In genomic region chr6:22025584-22026357, GRCm38 (mm10) we compare ENCODE assay signal across 8 mouse cellular contexts. TPM values are rescaled to one million over a fixed set of nuclear protein-coding genes. Genes with fewer than 3 reads are reported as not detected.
DNase-seq lines count a peak whose midpoint lies in the region; ATAC-seq lines count a peak whose summit lies in the region.

No protein-coding gene starts in this region.

- DNase-seq in heart, postnatal 36 days: no peak
- DNase-seq in embryonic facial prominence, embryonic 11.5 days (ENCODE audit: low spot score): peak; percentile 91
- DNase-seq in intestine, embryonic 14.5 days (ENCODE audit: low spot score): peak; percentile 51
- no peak for DNase-seq in cerebellum, adult 9-10 months
- no peak for DNase-seq in layer of hippocampus, adult 8-10 months (ENCODE audit: low spot score in 2 of 2)
- no peak for DNase-seq in adipocyte (ENCODE audit: low spot score)

- H3K27ac ChIP-seq in heart, embryonic 12.5 days (ENCODE audit: poor library complexity, severe bottlenecking): peak overlapping the region; percentile 57
- peak overlapping the region; percentile 90 for H3K27ac ChIP-seq in embryonic facial prominence, embryonic 11.5 days (replicated peaks; ENCODE audit: low read depth, low read length)
- H3K27ac ChIP-seq in intestine, embryonic 14.5 days (ENCODE audit: low read depth): peak overlapping the region; percentile 16; the same call in 1 of the 2 replicates
- no peak overlapping the region for H3K27ac ChIP-seq in midbrain, embryonic 15.5 days

- H3K36me3 ChIP-seq in heart, embryonic 12.5 days: no peaks in the 10 kb centered on the region
- no peaks in the 10 kb centered on the region for H3K36me3 ChIP-seq in embryonic facial prominence, embryonic 11.5 days (replicated peaks; ENCODE audit: control insufficient read depth, insufficient read depth, low read depth, low read length)
- no peaks in the 10 kb centered on the region for H3K36me3 ChIP-seq in intestine, embryonic 14.5 days (ENCODE audit: control insufficient read depth, insufficient read depth, low read length)
- H3K36me3 ChIP-seq in midbrain, embryonic 15.5 days (replicated peaks): no peaks in the 10 kb centered on the region

- H3K9me3 ChIP-seq in heart, embryonic 12.5 days (replicated peaks): no peaks in the 10 kb centered on the region
- no peaks in the 10 kb centered on the region for H3K9me3 ChIP-seq in embryonic facial prominence, embryonic 11.5 days (replicated peaks; ENCODE audit: control insufficient read depth, low read length)
- no peaks in the 10 kb centered on the region for H3K9me3 ChIP-seq in intestine, embryonic 14.5 days (ENCODE audit: control insufficient read depth, low read length)
- no peaks in the 10 kb centered on the region for H3K9me3 ChIP-seq in midbrain, embryonic 15.5 days

- no peaks in the 10 kb centered on the region for H3K27me3 ChIP-seq in heart, embryonic 12.5 days (replicated peaks)
- no peaks in the 10 kb centered on the region for H3K27me3 ChIP-seq in embryonic facial prominence, embryonic 11.5 days (ENCODE audit: control insufficient read depth, insufficient read depth, low read length)
- H3K27me3 ChIP-seq in intestine, embryonic 14.5 days (replicated peaks; ENCODE audit: control insufficient read depth, insufficient read depth, low read length): no peaks in the 10 kb centered on the region
- H3K27me3 ChIP-seq in midbrain, embryonic 15.5 days (replicated peaks): no peaks in the 10 kb centered on the region

- no peak overlapping the region for H3K9ac ChIP-seq in heart, embryonic 12.5 days
- H3K9ac ChIP-seq in embryonic facial prominence, embryonic 11.5 days (replicated peaks; ENCODE audit: low read length): 0 out of 2 replicates have a peak overlapping the region, but pooled peaks have one; percentile 6
- peak overlapping the region; percentile 35; the same call in 1 of the 2 replicates for H3K9ac ChIP-seq in intestine, embryonic 14.5 days (ENCODE audit: low read length)
- H3K9ac ChIP-seq in midbrain, embryonic 15.5 days: no peak overlapping the region

- peak overlapping the region; percentile 12; the same call in 1 of the 2 replicates for H3K4me3 ChIP-seq in heart, embryonic 12.5 days
- no peak overlapping the region for H3K4me3 ChIP-seq in embryonic facial prominence, embryonic 11.5 days (ENCODE audit: low read depth, low read length)
- peak overlapping the region; percentile 8; the same call in 1 of the 2 replicates for H3K4me3 ChIP-seq in intestine, embryonic 14.5 days (ENCODE audit: low read depth, low read length)
- peak overlapping the region; percentile 7; the same call in 1 of the 2 replicates for H3K4me3 ChIP-seq in midbrain, embryonic 15.5 days

- intact Hi-C loops in heart, postnatal 36 days (cut with DNase I): loop anchor here (2.0 kb wide), 1 partner anchor 13 kb away; no protein-coding TSS in a partner anchor

- H3K4me2 ChIP-seq in heart, embryonic 12.5 days: peak overlapping the region; percentile 45
- peak overlapping the region; percentile 20 for H3K4me2 ChIP-seq in embryonic facial prominence, embryonic 11.5 days (ENCODE audit: low read depth, low read length)
- peak overlapping the region; percentile 51 for H3K4me2 ChIP-seq in intestine, embryonic 14.5 days (ENCODE audit: low read length)
- H3K4me2 ChIP-seq in midbrain, embryonic 15.5 days: peak overlapping the region; percentile 36

- 0 out of 2 replicates have a peak, but pooled peaks have one; percentile 55 for ATAC-seq in heart, embryonic 12.5 days (ENCODE audit: insufficient number of reproducible peaks, low FRiP score)
- peak; percentile 83 for ATAC-seq in embryonic facial prominence, embryonic 11.5 days (replicated peaks; ENCODE audit: insufficient number of reproducible peaks, low FRiP score, low TSS enrichment, low read depth)
- 0 out of 2 replicates have a peak, but pooled peaks have one; percentile 23 for ATAC-seq in intestine, embryonic 14.5 days (replicated peaks; ENCODE audit: low FRiP score, low TSS enrichment, low read depth)
- 0 out of 2 replicates have a peak, but pooled peaks have one; percentile 37 for ATAC-seq in midbrain, embryonic 15.5 days (replicated peaks)

- 26% methylated on average over 17 of the region's 17 CpGs for WGBS in heart, embryonic 12.5 days
- 6% methylated on average over 16 of the region's 17 CpGs for whole genome bisulfite sequencing in embryonic facial prominence, embryonic 11.5 days
- WGBS in intestine, embryonic 14.5 days: 14% methylated on average over 16 of the region's 17 CpGs
- 23% methylated on average over 17 of the region's 17 CpGs for WGBS in midbrain, embryonic 15.5 days

- peaks cover 5% of the 10 kb centered on the region for H3K4me1 ChIP-seq in heart, embryonic 12.5 days (replicated peaks)
- H3K4me1 ChIP-seq in embryonic facial prominence, embryonic 11.5 days (ENCODE audit: control insufficient read depth, insufficient read depth, low read length): peaks cover 2% of the 10 kb centered on the region
- H3K4me1 ChIP-seq in intestine, embryonic 14.5 days (replicated peaks; ENCODE audit: control insufficient read depth, insufficient read depth, low read length): peaks cover 16% of the 10 kb centered on the region
- H3K4me1 ChIP-seq in midbrain, embryonic 15.5 days: peaks cover 12% of the 10 kb centered on the region

RNA-seq across cellular contexts. Expression of gene Cped1, which starts 40.1 kb away (rescaled TPM):
- polyA plus RNA-seq in heart, embryonic 12.5 days (2016; fragmentation: Nextera tagmentation; extraction: Ambion mirVana): 5.2 and 6.0 TPM in 2 replicates
- 10 to 100 TPM; 22.1 to 22.2 TPM for total RNA-seq in heart, postnatal 36 days (2021)
- polyA plus RNA-seq in embryonic facial prominence, embryonic 11.5 days (2014; fragmentation: Nextera tagmentation; extraction: Ambion mirVana): 40.2 and 42.3 TPM in 2 replicates
- 35.5 and 38.5 TPM in 2 replicates for polyA plus RNA-seq in intestine, embryonic 14.5 days (2014; fragmentation: Nextera tagmentation; extraction: Ambion mirVana)
- polyA plus RNA-seq in midbrain, embryonic 15.5 days (2015; fragmentation: Nextera tagmentation; extraction: Ambion mirVana): 3.3 and 3.4 TPM in 2 replicates
- 1 to 10 TPM; 2.7 to 4.1 (median 3.1) TPM for total RNA-seq in layer of hippocampus, adult 8-10 months (2022)

Comparison
In these comparisons a context has a peak if more than half of its experiments do, and no peak if none do; other contexts are left out.
1. ATAC-seq: peak in every context shown above with its lines; median percentile 83 in embryonic facial prominence, embryonic 11.5 days; 55 in heart, embryonic 12.5 days; 37 in midbrain, embryonic 15.5 days; 23 in intestine, embryonic 14.5 days.
2. H3K9ac ChIP-seq: peak in embryonic facial prominence, embryonic 11.5 days (single experiment) and intestine, embryonic 14.5 days (single experiment); none in heart, embryonic 12.5 days (single experiment) and midbrain, embryonic 15.5 days (single experiment).
3. DNase-seq: peak in embryonic facial prominence, embryonic 11.5 days (single experiment) and intestine, embryonic 14.5 days (single experiment); none in heart, postnatal 36 days (0 of 2), cerebellum, adult 9-10 months (single experiment), layer of hippocampus, adult 8-10 months (0 of 2) and adipocyte (single experiment).
4. Peak in every context shown above with its lines, with median percentiles within 50 percentile points of each other: H3K4me2 ChIP-seq.